Mouse (Mus musculus) intestine, embryonic 14.5 days (tissue): ENCODE measurements around the gene Tbck. TPM values are rescaled to one million over a fixed set of nuclear protein-coding genes. Genes with fewer than 3 reads are reported as not detected.

Experiments used
- ATAC-seq: fragments of 200-750 bp; cut with Nextera tagmentation; replicated peaks from 2 replicates; pipeline ENCODE4 v1.8.0; 2017; ENCODE audit warnings: low read depth, moderate number of reproducible peaks, moderate TSS enrichment, moderate library complexity; ENCODE audit not compliant: low FRiP score, low TSS enrichment
- DNase-seq: peaks from one replicate; pipeline ENCODE4 v3.0.0-alpha.2; 2018; ENCODE audit warnings: low spot score
- H3K27ac ChIP-seq: fragments of 300-500 bp; sonication (generic); 2 replicates; pipeline ENCODE4 v1.5.1; 2014; ENCODE audit warnings: low read depth, mild to moderate bottlenecking, control low read depth
- H3K27me3 ChIP-seq: fragments of 300-500 bp; sonication (generic); replicated peaks from 2 replicates; pipeline ENCODE4 v1.6.1; 2014; ENCODE audit warnings: low read length, control low read depth; ENCODE audit not compliant: control insufficient read depth, insufficient read depth
- H3K36me3 ChIP-seq: fragments of 300-500 bp; sonication (generic); 2 replicates; pipeline ENCODE4 v1.6.1; 2014; ENCODE audit warnings: low read length, control low read depth; ENCODE audit not compliant: control insufficient read depth, insufficient read depth
- H3K4me1 ChIP-seq: fragments of 300-500 bp; sonication (generic); replicated peaks from 2 replicates; pipeline ENCODE4 v1.6.1; 2014; ENCODE audit warnings: low read length, control low read depth, mixed read lengths; ENCODE audit not compliant: control insufficient read depth, insufficient read depth
- H3K4me2 ChIP-seq: fragments of 300-500 bp; sonication (generic); 2 replicates; pipeline ENCODE4 v1.6.1; 2014; ENCODE audit warnings: low read length
- H3K4me3 ChIP-seq: fragments of 300-500 bp; sonication (generic); 2 replicates; pipeline ENCODE4 v1.5.1; 2014; ENCODE audit warnings: low read depth, low read length, control low read depth, mixed read lengths
- H3K9ac ChIP-seq: fragments of 300-500 bp; sonication (generic); 2 replicates; pipeline ENCODE4 v1.6.1; 2014; ENCODE audit warnings: mild to moderate bottlenecking, low read length
- H3K9me3 ChIP-seq: fragments of 300-500 bp; sonication (generic); 2 replicates; pipeline ENCODE4 v1.6.1; 2016; ENCODE audit warnings: low read length, control low read depth; ENCODE audit not compliant: control insufficient read depth
- WGBS: fragments of 180-500 bp; shearing (Covaris S2); extraction: QIAGEN DNeasy Blood & Tissue Kit; methylation state at CpG from one replicate; pipeline ENCODE4 v1.1.7; 2014; 5-methylcytosine and 5-hydroxymethylcytosine counted together
- polyA plus RNA-seq: library from polyadenylated mRNA; unstranded; fragments of >200 nt; fragmentation: Nextera tagmentation; extraction: Ambion mirVana; gene quantifications from 2 replicates; pipeline ENCODE4 v1.2.1, GENCODE M21; 2014

Tbck gene
- polyA plus RNA-seq, 1 experiment from 2014 or later: 17.6 TPM

- no peak for ATAC-seq
- no peak for DNase-seq
- Histone ChIP-seq H3K36me3 (no peaks in the 10 kb centered on the region), H3K4me1 (0 out of 2 replicates have a peak, but pooled peaks cover 7% of the 10 kb centered on the region), H3K9me3 (no peaks in the 10 kb centered on the region), H3K27ac (no peak overlapping the region), H3K4me2 (no peak overlapping the region), H3K27me3 (no peaks in the 10 kb centered on the region), H3K9ac (no peak overlapping the region), H3K4me3 (no peak overlapping the region)
- WGBS: 35% methylated on average over 6 of the region's 6 CpGs
Observed at GRCm38 (mm10) chr3:132873251-132873650, 189.3 kb downstream of the Tbck start.

- no peak overlapping the region for H3K4me3 ChIP-seq
- H3K36me3 ChIP-seq: no peaks in the 10 kb centered on the region
- no peak overlapping the region for H3K4me2 ChIP-seq
- no peak for ATAC-seq
- no peak overlapping the region for H3K27ac ChIP-seq
- H3K9ac ChIP-seq: no peak overlapping the region
- no peak for DNase-seq
- WGBS: 51% methylated on average over 14 of the region's 14 CpGs
- no peaks in the 10 kb centered on the region for H3K9me3 ChIP-seq
- H3K27me3 ChIP-seq: no peaks in the 10 kb centered on the region
- 0 out of 2 replicates have a peak, but pooled peaks cover 7% of the 10 kb centered on the region for H3K4me1 ChIP-seq
Observed at GRCm38 (mm10) chr3:132876011-132876708, 192.2 kb downstream of the Tbck start.

DNA sequence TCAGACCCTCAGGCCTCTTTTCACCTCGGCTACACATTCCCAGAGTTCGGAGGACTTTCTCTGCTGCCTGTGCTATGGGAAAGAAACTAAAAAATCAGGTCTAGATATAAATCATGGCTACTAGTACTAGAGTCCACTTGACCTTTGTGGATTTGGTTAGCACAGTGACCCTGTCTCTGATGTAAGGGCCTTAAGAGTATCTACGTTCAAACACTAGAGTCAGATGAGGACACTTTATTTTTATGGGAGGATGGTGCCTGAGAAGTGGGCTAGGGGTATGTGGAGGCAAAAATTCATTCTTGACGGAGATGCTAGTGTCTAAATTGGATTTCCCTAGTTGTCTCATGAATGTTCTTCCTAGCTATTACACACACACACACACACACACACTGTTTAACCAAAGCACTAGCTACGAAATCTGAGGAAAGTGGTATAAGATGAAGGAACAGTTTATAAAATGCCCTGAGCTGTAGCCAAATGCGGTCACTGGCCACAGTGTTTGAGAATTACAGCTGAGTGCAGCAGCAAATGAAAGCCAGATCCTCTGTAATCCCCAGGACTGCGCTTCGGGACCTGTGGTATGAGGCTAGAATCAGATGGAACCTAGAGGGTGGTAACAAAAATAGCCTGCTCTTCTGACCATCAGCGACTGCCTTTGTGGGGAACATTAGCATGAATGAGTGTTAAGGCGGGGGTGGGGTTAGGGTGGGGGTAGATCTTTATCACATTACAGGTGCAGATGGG lies 193.2 kb downstream of the Tbck start:
- H3K9me3 ChIP-seq: no peaks in the 10 kb centered on the region
- WGBS: 50% methylated on average over 10 of the region's 10 CpGs
- H3K4me3 ChIP-seq: no peak overlapping the region
- H3K4me2 ChIP-seq: no peak overlapping the region
- H3K27me3 ChIP-seq: no peaks in the 10 kb centered on the region
- no peak overlapping the region for H3K9ac ChIP-seq
- no peaks in the 10 kb centered on the region for H3K36me3 ChIP-seq
- DNase-seq (no peak), ATAC-seq (no peak)
- 0 out of 2 replicates have a peak, but pooled peaks cover 7% of the 10 kb centered on the region for H3K4me1 ChIP-seq
- H3K27ac ChIP-seq: no peak overlapping the region

GRCm38 (mm10) chr3:132880361-132880760 lies 196.4 kb downstream of the Tbck start:
- ATAC-seq: no peak
- Histone ChIP-seq H3K36me3 (no peaks in the 10 kb centered on the region), H3K4me1 (no peaks in the 10 kb centered on the region), H3K4me2 (no peak overlapping the region), H3K9me3 (no peaks in the 10 kb centered on the region), H3K27me3 (no peaks in the 10 kb centered on the region), H3K27ac (no peak overlapping the region), H3K9ac (no peak overlapping the region), H3K4me3 (no peak overlapping the region)
- WGBS: 85% methylated on average over 3 of the region's 3 CpGs
- no peak for DNase-seq

- no peak for ATAC-seq
- no peaks in the 10 kb centered on the region for H3K36me3 ChIP-seq
- no peaks in the 10 kb centered on the region for H3K4me1 ChIP-seq
- no peak overlapping the region for H3K4me3 ChIP-seq
- H3K27ac ChIP-seq: no peak overlapping the region
- no peak for DNase-seq
- H3K27me3 ChIP-seq: no peaks in the 10 kb centered on the region
- 72% methylated on average over 9 of the region's 9 CpGs for WGBS
- no peak overlapping the region for H3K4me2 ChIP-seq
- H3K9ac ChIP-seq: no peak overlapping the region
- H3K9me3 ChIP-seq: no peaks in the 10 kb centered on the region
Observed at GRCm38 (mm10) chr3:132880826-132881225, 196.9 kb downstream of the Tbck start.

DNA sequence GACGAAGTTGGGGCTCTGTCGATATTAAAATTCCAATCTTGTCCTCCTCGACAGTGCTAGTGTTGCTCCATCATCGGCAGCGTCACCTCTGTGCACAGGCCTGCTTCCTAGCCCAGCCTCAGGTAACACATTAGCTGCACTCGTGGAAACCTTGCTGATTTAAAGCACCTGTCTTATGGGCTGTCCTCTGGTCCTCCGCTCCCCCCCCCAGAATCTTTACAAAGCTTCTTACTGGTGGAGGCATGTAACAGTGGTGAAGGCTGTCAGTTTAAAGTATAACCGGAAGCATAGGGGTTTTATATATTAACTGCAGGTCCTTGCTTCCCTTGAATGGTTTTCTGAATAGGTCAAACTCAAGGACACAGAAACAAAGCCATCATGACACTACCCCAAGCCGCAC lies 199.3 kb downstream of the Tbck start:
- DNase-seq (no peak), ATAC-seq (no peak)
- Histone ChIP-seq H3K4me1 (no peaks in the 10 kb centered on the region), H3K36me3 (no peaks in the 10 kb centered on the region), H3K9me3 (no peaks in the 10 kb centered on the region), H3K4me2 (no peak overlapping the region), H3K4me3 (no peak overlapping the region), H3K27ac (no peak overlapping the region), H3K27me3 (no peaks in the 10 kb centered on the region), H3K9ac (no peak overlapping the region)
- 75% methylated on average over 9 of the region's 9 CpGs for WGBS

DNA sequence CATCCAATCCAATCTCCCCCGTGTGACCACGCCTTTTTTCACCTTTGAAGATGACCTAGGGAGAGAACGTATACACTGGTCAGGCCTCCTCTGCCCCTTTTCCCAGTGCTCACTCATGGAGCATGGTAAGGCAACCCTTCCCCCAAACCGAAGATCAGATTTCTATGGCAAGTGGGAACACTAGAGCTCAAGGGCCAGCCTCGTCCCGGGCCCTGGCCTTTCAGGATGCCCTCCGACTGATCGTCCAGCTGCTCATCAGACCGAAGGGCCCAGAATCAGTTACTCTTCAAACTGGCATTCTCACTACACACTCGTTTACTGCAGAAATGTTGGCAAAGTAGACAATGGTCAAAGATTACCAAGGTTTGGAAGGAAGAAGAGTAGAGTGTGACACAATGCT lies 200.5 kb downstream of the Tbck start:
- Histone ChIP-seq H3K36me3 (no peaks in the 10 kb centered on the region), H3K4me3 (no peak overlapping the region), H3K27me3 (no peaks in the 10 kb centered on the region), H3K9ac (no peak overlapping the region), H3K9me3 (no peaks in the 10 kb centered on the region), H3K4me1 (no peaks in the 10 kb centered on the region), H3K27ac (no peak overlapping the region), H3K4me2 (no peak overlapping the region)
- ATAC-seq: no peak
- 81% methylated on average over 10 of the region's 10 CpGs for WGBS
- DNase-seq: no peak

GRCm38 (mm10) chr3:132886419-132887050 lies 202.6 kb downstream of the Tbck start:
- Histone ChIP-seq H3K4me1 (no peaks in the 10 kb centered on the region), H3K27ac (no peak overlapping the region), H3K4me2 (no peak overlapping the region), H3K27me3 (no peaks in the 10 kb centered on the region), H3K9me3 (no peaks in the 10 kb centered on the region), H3K4me3 (no peak overlapping the region), H3K36me3 (no peaks in the 10 kb centered on the region), H3K9ac (no peak overlapping the region)
- 92% methylated on average over 6 of the region's 6 CpGs for WGBS
- no peak for DNase-seq
- ATAC-seq: no peak
